Mouse (Mus musculus): ENCODE measurements around the gene Irf2bpl. TPM values are rescaled to one million over a fixed set of nuclear protein-coding genes. Genes with fewer than 3 reads are reported as not detected.
A peak's percentile ranks its signal among the peaks of the same experiment; 100 is the strongest.

Irf2bpl gene
- total RNA-seq (2021), result 10 to 100 TPM; 21.5 to 28.2 TPM
- long read RNA-seq, experiment 1, full-length matches to known transcripts, result 23 of 23 reads
- long read RNA-seq, experiment 1, partial matches to known transcripts, result 0 of 23 reads
- long read RNA-seq, experiment 1, other reads (novel, unspliced or antisense), result 0 of 23 reads
- long read RNA-seq, experiment 2, full-length matches to known transcripts, result 19 of 20 reads
- long read RNA-seq, experiment 2, partial matches to known transcripts, result 0 of 20 reads
- long read RNA-seq, experiment 2, other reads (novel, unspliced or antisense), result 1 of 20 reads

- intact Hi-C loops (cut with DNase I), result loop anchor here (2.0 kb wide), 1 partner anchor 60 kb away; no protein-coding TSS in a partner anchor
- H3K27ac ChIP-seq, result peak within 1 kb of the TSS; percentile 100
- no peak; the same call in 1 of the 2 replicates for TF ChIP-seq CTCF (IDR thresholded peaks at IDR 0.05)
- peak; percentile 100 for DNase-seq
- peak within 1 kb of the TSS; percentile 99 for H3K4me3 ChIP-seq
Measured at GRCm38 (mm10) chr12:86884197-86885058, at the start of gene Irf2bpl. TSS of gene Irf2bpl (minus strand) at chr12:86884798.

GRCm38 (mm10) chr12:86932575-86932952 lies 48.0 kb upstream of the Irf2bpl start:
- TF ChIP-seq CTCF (IDR thresholded peaks at IDR 0.05), result no peak
- intact Hi-C loops (cut with DNase I), result no loop called here
- DNase-seq, result peak; percentile 74
- Histone ChIP-seq H3K27ac (peak overlapping the region; percentile 89), H3K4me3 (no peak overlapping the region; the same call in 1 of the 2 replicates)

- H3K27ac ChIP-seq, result peak overlapping the region; percentile 89
- H3K4me3 ChIP-seq, result no peak overlapping the region; the same call in 1 of the 2 replicates
- peak; percentile 91 for DNase-seq
- intact Hi-C loops (cut with DNase I), result no loop called here
- TF ChIP-seq CTCF (IDR thresholded peaks at IDR 0.05), result no peak
Measured at GRCm38 (mm10) chr12:86931919-86932574, 47.4 kb upstream of the Irf2bpl start.

GRCm38 (mm10) chr12:86930934-86931729 lies 46.5 kb upstream of the Irf2bpl start:
- H3K4me3 ChIP-seq, result no peak overlapping the region
- H3K27ac ChIP-seq, result peak overlapping the region; percentile 89
- no peak for DNase-seq
- TF ChIP-seq CTCF (IDR thresholded peaks at IDR 0.05), result no peak
- intact Hi-C loops (cut with DNase I), result no loop called here

- peak; percentile 93 for TF ChIP-seq CTCF (IDR thresholded peaks at IDR 0.05)
- H3K4me3 ChIP-seq, result no peak overlapping the region
- intact Hi-C loops (cut with DNase I), result loop anchor here (1.0 to 5.0 kb wide), 2 partner anchors 127 to 152 kb away; no protein-coding TSS in a partner anchor
- H3K27ac ChIP-seq, result peak overlapping the region; percentile 75
- DNase-seq, result peak; percentile 84
Measured at GRCm38 (mm10) chr12:86923837-86924236, 39.2 kb upstream of the Irf2bpl start.

GRCm38 (mm10) chr12:86918983-86919722 lies 34.6 kb upstream of the Irf2bpl start:
- intact Hi-C loops (cut with DNase I), result no loop called here
- DNase-seq, result no peak
- Histone ChIP-seq H3K4me3 (no peak overlapping the region), H3K27ac (peak overlapping the region; percentile 75)
- no peak for TF ChIP-seq CTCF (IDR thresholded peaks at IDR 0.05)

- Histone ChIP-seq H3K4me3 (no peak overlapping the region), H3K27ac (peak overlapping the region; percentile 75)
- no peak for TF ChIP-seq CTCF (IDR thresholded peaks at IDR 0.05)
- intact Hi-C loops (cut with DNase I), result no loop called here
- DNase-seq, result peak; percentile 59
Measured at GRCm38 (mm10) chr12:86918361-86918967, 33.9 kb upstream of the Irf2bpl start.

- peak; percentile 73 for DNase-seq
- Histone ChIP-seq H3K27ac (peak overlapping the region; percentile 75), H3K4me3 (no peak overlapping the region)
- TF ChIP-seq CTCF (IDR thresholded peaks at IDR 0.05), result no peak
- intact Hi-C loops (cut with DNase I), result no loop called here
Measured at GRCm38 (mm10) chr12:86916796-86917573, 32.4 kb upstream of the Irf2bpl start.

GRCm38 (mm10) chr12:86915617-86916016 lies 31.0 kb upstream of the Irf2bpl start:
- Histone ChIP-seq H3K4me3 (no peak overlapping the region), H3K27ac (peak overlapping the region; percentile 77; the same call in 1 of the 2 replicates)
- intact Hi-C loops (cut with DNase I), result no loop called here
- DNase-seq, result no peak
- TF ChIP-seq CTCF (IDR thresholded peaks at IDR 0.05), result no peak

GRCm38 (mm10) chr12:86914756-86915155 lies 30.2 kb upstream of the Irf2bpl start:
- intact Hi-C loops (cut with DNase I), result no loop called here
- DNase-seq, result no peak
- Histone ChIP-seq H3K4me3 (no peak overlapping the region), H3K27ac (peak overlapping the region; percentile 77)
- no peak for TF ChIP-seq CTCF (IDR thresholded peaks at IDR 0.05)

All from gastrocnemius, adult 2 months (tissue).